Mouse (Mus musculus) MEL (cell line): ENCODE measurements around the gene Prrt4. TPM values are rescaled to one million over a fixed set of nuclear protein-coding genes. Genes with fewer than 3 reads are reported as not detected.

Experiments used
- DNase-seq: peaks from one replicate; pipeline ENCODE4 v3.0.0; 2011; ENCODE audit warnings: low read depth, low spot score
- H3K27ac ChIP-seq: 2 replicates; pipeline ENCODE4 v1.5.1; 2012; ENCODE audit warnings: low read depth, mild to moderate bottlenecking, control low read depth, low read length, moderate library complexity; ENCODE audit not compliant: control insufficient read depth
- H3K27me3 ChIP-seq, 2 experiments: fragments of 150-350 bp in 1 of 2; sonication (generic) in 1 of 2; 2 replicates each; pipeline ENCODE4 v1.6.1; 2012; ENCODE audit warnings: low read length in 2 of 2, mild to moderate bottlenecking in 2 of 2, improper control_type of control experiment in 1 of 2, moderate library complexity in 1 of 2; ENCODE audit not compliant: insufficient read depth in 2 of 2, control insufficient read depth in 1 of 2
- H3K36me3 ChIP-seq, 2 experiments: 2 replicates each; pipeline ENCODE4 v1.6.1; 2012 to 2014; ENCODE audit warnings: low read length in 2 of 2, improper control_type of control experiment in 1 of 2, inconsistent platforms in 1 of 2, mild to moderate bottlenecking in 1 of 2; ENCODE audit not compliant: insufficient read depth in 2 of 2, control insufficient read depth in 1 of 2
- H3K4me1 ChIP-seq, 2 experiments: fragments of 150-350 bp in 1 of 2; sonication (generic) in 1 of 2; 2 replicates each; pipeline ENCODE4 v1.6.1; 2012; ENCODE audit warnings: low read length in 2 of 2, improper control_type of control experiment in 1 of 2, mild to moderate bottlenecking in 1 of 2; ENCODE audit not compliant: insufficient read depth in 2 of 2, control insufficient read depth in 1 of 2
- H3K4me3 ChIP-seq, 2 experiments: fragments of 150-350 bp in 1 of 2; sonication (generic) in 1 of 2; 2 replicates each; pipeline ENCODE4 v1.5.1; 2012; ENCODE audit warnings: low read depth in 2 of 2, low read length in 2 of 2, mild to moderate bottlenecking in 2 of 2, moderate library complexity in 2 of 2, control low read depth in 1 of 2, improper control_type of control experiment in 1 of 2; ENCODE audit not compliant: control insufficient read depth in 1 of 2, insufficient read depth in 1 of 2
- H3K79me2 ChIP-seq: 2 replicates; pipeline ENCODE4 v1.6.1; 2012; ENCODE audit warnings: mild to moderate bottlenecking, low read length, moderate library complexity; ENCODE audit not compliant: control insufficient read depth, poor library complexity, insufficient read depth
- H3K9ac ChIP-seq: 2 replicates; pipeline ENCODE4 v1.6.1; 2012; ENCODE audit warnings: low read depth, mild to moderate bottlenecking, control low read depth, low read length, moderate library complexity; ENCODE audit not compliant: control insufficient read depth, poor library complexity, severe bottlenecking
- H3K9me3 ChIP-seq: fragments of 150-350 bp; sonication (generic); replicated peaks from 2 replicates; pipeline ENCODE4 v1.6.1; 2012; ENCODE audit warnings: mild to moderate bottlenecking, low read length, improper control_type of control experiment, moderate library complexity; ENCODE audit not compliant: insufficient read depth
- CHD1 ChIP-seq: IDR thresholded peaks from 2 replicates; pipeline ENCODE4 v1.6.1; 2012; ENCODE audit warnings: low read depth, mild to moderate bottlenecking, inconsistent platforms, low read length, improper control_type of control experiment
- CTCF ChIP-seq, 3 experiments: IDR thresholded peaks in 2 of 3; conservative IDR thresholded peaks in 1 of 3; 2 replicates each; pipeline ENCODE4 v1.5.1; 2011 to 2012; ENCODE audit warnings: low read length in 3 of 3, low read depth in 2 of 3, mild to moderate bottlenecking in 2 of 3, improper control_type of control experiment in 1 of 3, inconsistent platforms in 1 of 3, mixed read lengths in 1 of 3, moderate library complexity in 1 of 3; ENCODE audit not compliant: control insufficient read depth in 1 of 3, insufficient read depth in 1 of 3, poor library complexity in 1 of 3, severe bottlenecking in 1 of 3
- E2F4 ChIP-seq: IDR thresholded peaks from 2 replicates; pipeline ENCODE4 v1.6.1; 2011; ENCODE audit warnings: low read depth, low read length, improper control_type of control experiment, borderline replicate concordance
- ETS1 ChIP-seq: IDR thresholded peaks from 2 replicates; pipeline ENCODE4 v1.6.1; 2012; ENCODE audit warnings: low read depth, mild to moderate bottlenecking, inconsistent platforms, low read length, improper control_type of control experiment, moderate library complexity
- GABPA ChIP-seq: IDR thresholded peaks from 2 replicates; pipeline ENCODE4 v1.6.1; 2012; ENCODE audit warnings: low read depth, mild to moderate bottlenecking, inconsistent platforms, low read length, improper control_type of control experiment, moderate library complexity
- HCFC1 ChIP-seq: IDR thresholded peaks from 2 replicates; pipeline ENCODE4 v1.6.1; 2012; ENCODE audit warnings: low read depth, mild to moderate bottlenecking, inconsistent platforms, low read length, improper control_type of control experiment, moderate library complexity
- KAT2A ChIP-seq: conservative IDR thresholded peaks from 2 replicates; pipeline ENCODE4 v1.6.1; 2012; ENCODE audit warnings: low read depth, low read length, improper control_type of control experiment, inconsistent platforms
- MAX ChIP-seq: IDR thresholded peaks from 2 replicates; pipeline ENCODE4 v1.6.1; 2011; ENCODE audit warnings: low read length, improper control_type of control experiment
- MAZ ChIP-seq: IDR thresholded peaks from 2 replicates; pipeline ENCODE4 v1.6.1; 2012; ENCODE audit warnings: low read depth, mild to moderate bottlenecking, inconsistent platforms, low read length, improper control_type of control experiment
- MXI1 ChIP-seq: IDR thresholded peaks from 2 replicates; pipeline ENCODE4 v1.6.1; 2011; ENCODE audit warnings: mild to moderate bottlenecking, low read depth, low read length, improper control_type of control experiment
- MYC ChIP-seq: IDR thresholded peaks from 2 replicates; pipeline ENCODE4 v1.6.1; 2011; ENCODE audit warnings: low read depth, mild to moderate bottlenecking, low read length, improper control_type of control experiment, moderate library complexity
- NELFE ChIP-seq: IDR thresholded peaks from 2 replicates; pipeline ENCODE4 v1.6.1; 2011; ENCODE audit warnings: low read depth, low read length, improper control_type of control experiment
- SIN3A ChIP-seq: IDR thresholded peaks from 2 replicates; pipeline ENCODE4 v1.6.1; 2012; ENCODE audit warnings: low read length, improper control_type of control experiment, inconsistent platforms
- SMC3 ChIP-seq: IDR thresholded peaks from 2 replicates; pipeline ENCODE4 v1.6.1; 2011; ENCODE audit warnings: low read depth, low read length, improper control_type of control experiment
- TCF12 ChIP-seq: IDR thresholded peaks from 2 replicates; pipeline ENCODE4 v1.6.1; 2014; ENCODE audit warnings: low read depth, mild to moderate bottlenecking, inconsistent platforms, low read length, improper control_type of control experiment, moderate library complexity
- USF1 ChIP-seq: IDR thresholded peaks from 2 replicates; pipeline ENCODE4 v1.6.1; 2014; ENCODE audit warnings: low read depth, mild to moderate bottlenecking, inconsistent platforms, low read length, improper control_type of control experiment, moderate library complexity
- USF2 ChIP-seq, 2 experiments: IDR thresholded peaks; 2 replicates each; pipeline ENCODE4 v1.6.1; 2011 to 2012; ENCODE audit warnings: improper control_type of control experiment in 2 of 2, low read length in 2 of 2, borderline replicate concordance in 1 of 2, inconsistent platforms in 1 of 2, low read depth in 1 of 2, mild to moderate bottlenecking in 1 of 2; ENCODE audit not compliant: insufficient read depth in 1 of 2
- ZC3H11A ChIP-seq: IDR thresholded peaks from 2 replicates; pipeline ENCODE4 v1.6.1; 2012; ENCODE audit warnings: low read depth, mild to moderate bottlenecking, inconsistent platforms, low read length, improper control_type of control experiment
- ZKSCAN1 ChIP-seq: IDR thresholded peaks from 2 replicates; pipeline ENCODE4 v1.6.1; 2012; ENCODE audit warnings: low read depth, mild to moderate bottlenecking, inconsistent platforms, low read length, improper control_type of control experiment, moderate library complexity
- ZNF384 ChIP-seq: IDR thresholded peaks from 2 replicates; pipeline ENCODE4 v1.6.1; 2012; ENCODE audit warnings: low read depth, mild to moderate bottlenecking, inconsistent platforms, low read length, improper control_type of control experiment
- polyA plus RNA-seq, 2 experiments: library from polyadenylated mRNA; stranded (reverse) in 1 of 2; unstranded in 1 of 2; fragments of >175 nt in 1 of 2; fragments of >200 nt in 1 of 2; gene quantifications; 2 replicates each; pipeline versions ENCODE4 v1.2.1 to v1.2.4; 2012; ENCODE audit warnings: low replicate concordance in 2 of 2, low read depth in 1 of 2; ENCODE audit not compliant: insufficient read length in 2 of 2, insufficient read depth in 1 of 2, missing spikeins in 1 of 2
- total RNA-seq: library from RNA; depleted of rRNA; stranded (reverse); fragments of 300-350 nt; gene quantifications from 2 replicates; pipeline ENCODE4 v1.2.3, GENCODE M21; 2012

Prrt4 gene
- total and polyA plus RNA-seq, 3 experiments: 0.17 TPM; not detected in 2

DNA sequence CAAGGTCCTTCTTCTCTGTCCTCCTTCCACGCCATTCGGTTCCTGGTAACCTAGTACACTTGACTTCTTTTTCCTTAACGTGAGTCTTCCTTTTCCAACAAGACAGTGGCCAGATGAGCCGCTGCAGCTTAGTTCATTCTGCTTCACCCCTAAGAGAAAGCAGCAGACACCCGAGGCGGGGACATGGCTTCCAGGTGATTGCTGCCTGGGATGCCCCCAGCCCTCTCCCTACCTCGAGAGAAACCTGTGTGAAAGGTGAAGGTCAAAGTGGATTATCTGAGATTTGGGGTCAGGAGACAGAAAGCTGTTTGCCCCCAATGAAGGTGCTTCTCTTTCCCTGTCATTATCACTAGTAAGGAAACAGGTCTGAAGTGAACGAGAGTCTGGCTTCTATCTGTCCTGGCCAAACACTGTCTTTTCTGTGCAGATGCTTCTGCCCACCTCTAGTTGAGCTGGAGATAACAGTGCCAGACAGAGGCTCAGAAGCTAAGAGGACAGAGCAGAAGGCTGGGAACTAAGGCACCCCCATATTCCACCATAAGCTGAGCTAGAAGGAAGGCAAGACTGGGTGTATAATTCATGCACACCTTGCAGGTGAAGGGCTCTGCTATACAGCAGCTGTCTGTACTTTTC is 20.0 kb upstream of the Prrt4 start:
- no peaks in the 10 kb centered on the region; a peak in 1 of 4 replicates for H3K36me3 ChIP-seq
- H3K27me3 ChIP-seq: peaks cover 0 to 1% of the 10 kb centered on the region in 2 experiments; a peak in 1 of 4 replicates
- no peaks in the 10 kb centered on the region for H3K9me3 ChIP-seq
- DNase-seq: no peak
- H3K27ac ChIP-seq: no peak overlapping the region
- H3K4me3 ChIP-seq: no peak overlapping the region
- TF ChIP-seq HCFC1 (no peak), MAZ (no peak), MAX (no peak), NELFE (no peak), MYC (no peak), CHD1 (no peak), E2F4 (no peak), SMC3 (no peak), TCF12 (no peak), ZKSCAN1 (no peak), USF1 (no peak), GABPA (no peak), ZC3H11A (no peak), USF2 (IDR thresholded peaks at IDR 0.05; ENCODE audit: borderline replicate concordance in 1 of 2, insufficient read depth in 1 of 2, low read depth in 1 of 2, low read length in 2 of 2) (no peak), ETS1 (no peak), MXI1 (no peak), SIN3A (no peak), ZNF384 (no peak), KAT2A (no peak), CTCF (IDR thresholded peaks at IDR 0.05 in 2 of 3, conservative IDR thresholded peaks at IDR 0.05 in 1 of 3; ENCODE audit: control insufficient read depth in 1 of 3, insufficient read depth in 1 of 3, low read depth in 2 of 3, low read length in 3 of 3, poor library complexity in 1 of 3, severe bottlenecking in 1 of 3) (no peak)
- 0 out of 4 replicates have a peak, but pooled peaks cover 0 to 4% of the 10 kb centered on the region in 2 experiments for H3K4me1 ChIP-seq
- H3K9ac ChIP-seq: no peak overlapping the region
- H3K79me2 ChIP-seq: no peaks in the 10 kb centered on the region
